Mouse (Mus musculus) heart, embryonic 14.5 days (tissue): ENCODE data around the gene Chd4. TPM values are rescaled to one million over a fixed set of nuclear protein-coding genes. Genes with fewer than 3 reads are reported as not detected.

Experiments used
- ATAC-seq: fragments of 200-750 bp; cut with Nextera tagmentation; 2 replicates; pipeline ENCODE4 v1.8.0; 2017; ENCODE audit warnings: low read depth, moderate TSS enrichment; ENCODE audit not compliant: insufficient number of reproducible peaks, insufficient read depth, low FRiP score
- H3K27ac ChIP-seq, 2 experiments: fragments of 200-500 bp in 1 of 2; fragments of 300-500 bp in 1 of 2; sonication (generic) in 1 of 2; replicated peaks in 1 of 2; 2 replicates each; pipeline ENCODE4 v1.5.1; 2012 to 2014; ENCODE audit warnings: low read depth in 2 of 2, low read length in 2 of 2, control low read depth in 1 of 2, mild to moderate bottlenecking in 1 of 2, mixed read lengths in 1 of 2; ENCODE audit not compliant: control insufficient read depth in 1 of 2, insufficient read depth in 1 of 2
- H3K27me3 ChIP-seq: fragments of 300-500 bp; sonication (generic); 2 replicates; pipeline ENCODE4 v1.6.1; 2014; ENCODE audit warnings: mild to moderate bottlenecking, low read length, control low read depth; ENCODE audit not compliant: control insufficient read depth, insufficient read depth
- H3K36me3 ChIP-seq: fragments of 300-500 bp; sonication (generic); 2 replicates; pipeline ENCODE4 v1.6.1; 2014; ENCODE audit warnings: mild to moderate bottlenecking, control low read depth, low read length, mixed read lengths; ENCODE audit not compliant: control insufficient read depth, insufficient read depth
- H3K4me1 ChIP-seq, 2 experiments: fragments of 200-500 bp in 1 of 2; fragments of 300-500 bp in 1 of 2; sonication (generic) in 1 of 2; 2 replicates each; pipeline ENCODE4 v1.6.1; 2012 to 2014; ENCODE audit warnings: low read length in 2 of 2, control low read depth in 1 of 2, mixed read lengths in 1 of 2; ENCODE audit not compliant: control insufficient read depth in 2 of 2, insufficient read depth in 2 of 2
- H3K4me2 ChIP-seq: fragments of 300-500 bp; sonication (generic); 2 replicates; pipeline ENCODE4 v1.6.1; 2014; ENCODE audit warnings: mild to moderate bottlenecking, low read length
- H3K4me3 ChIP-seq, 2 experiments: fragments of 200-500 bp in 1 of 2; fragments of 300-500 bp in 1 of 2; sonication (generic) in 1 of 2; 2 replicates each; pipeline ENCODE4 v1.5.1; 2012 to 2014; ENCODE audit warnings: low read length in 2 of 2, mild to moderate bottlenecking in 2 of 2, control low read depth in 1 of 2, low read depth in 1 of 2, moderate library complexity in 1 of 2; ENCODE audit not compliant: control insufficient read depth in 1 of 2, insufficient read depth in 1 of 2
- H3K9ac ChIP-seq: fragments of 300-500 bp; sonication (generic); 2 replicates; pipeline ENCODE4 v1.6.1; 2014; ENCODE audit warnings: mild to moderate bottlenecking, low read length
- H3K9me3 ChIP-seq: fragments of 300-500 bp; sonication (generic); 2 replicates; pipeline ENCODE4 v1.6.1; 2016; ENCODE audit warnings: low read length, control low read depth; ENCODE audit not compliant: control insufficient read depth
- WGBS: fragments of 180-500 bp; shearing (Covaris S2); extraction: QIAGEN DNeasy Blood & Tissue Kit; methylation state at CpG from one replicate; pipeline ENCODE4 v1.1.7; 2014; 5-methylcytosine and 5-hydroxymethylcytosine counted together
- polyA plus RNA-seq: library from polyadenylated mRNA; unstranded; fragments of >200 nt; fragmentation: Nextera tagmentation; extraction: Ambion mirVana; gene quantifications from 2 replicates; pipeline ENCODE4 v1.2.1, GENCODE M21; 2014

Gene Chd4
- polyA plus RNA-seq, 1 experiment from 2014 or later, result 67.4 TPM

GRCm38 (mm10) chr6:125101444-125101843 is 5.7 kb downstream of the Chd4 start:
- Histone ChIP-seq H3K36me3 (peaks cover 85% of the 10 kb centered on the region), H3K9me3 (no peaks in the 10 kb centered on the region), H3K9ac (no peak overlapping the region), H3K4me3 (no peak overlapping the region), H3K4me2 (no peak overlapping the region), H3K4me1 (peaks cover 19 to 33% of the 10 kb centered on the region in 2 experiments), H3K27ac (no peak overlapping the region), H3K27me3 (no peaks in the 10 kb centered on the region)
- no peak for ATAC-seq
- 68% methylated on average over 9 of the region's 9 CpGs for WGBS

- no peak overlapping the region for H3K4me3 ChIP-seq
- peaks cover 100% of the 10 kb centered on the region for H3K36me3 ChIP-seq
- no peak overlapping the region for H3K4me2 ChIP-seq
- H3K27ac ChIP-seq, result no peak overlapping the region
- H3K9ac ChIP-seq, result no peak overlapping the region
- H3K27me3 ChIP-seq, result no peaks in the 10 kb centered on the region
- ATAC-seq, result no peak; the same call in 1 of the 2 replicates
- WGBS, result 35% methylated on average over 4 of the region's 4 CpGs
- peaks cover 6 to 14% of the 10 kb centered on the region in 2 experiments for H3K4me1 ChIP-seq
- no peaks in the 10 kb centered on the region for H3K9me3 ChIP-seq
Measured at GRCm38 (mm10) chr6:125104223-125104622, 8.4 kb downstream of the Chd4 start.

GRCm38 (mm10) chr6:125107705-125108104 is 11.9 kb downstream of the Chd4 start:
- Histone ChIP-seq H3K36me3 (peaks cover 100% of the 10 kb centered on the region), H3K9me3 (no peaks in the 10 kb centered on the region), H3K4me3 (no peak overlapping the region), H3K9ac (no peak overlapping the region), H3K4me1 (0 out of 4 replicates have a peak, but pooled peaks cover 0 to 3% of the 10 kb centered on the region in 2 experiments), H3K4me2 (no peak overlapping the region), H3K27ac (no peak overlapping the region), H3K27me3 (no peaks in the 10 kb centered on the region)
- no peak for ATAC-seq
- WGBS, result 93% methylated on average over 2 of the region's 2 CpGs

GRCm38 (mm10) chr6:125109371-125109770 is 13.6 kb downstream of the Chd4 start:
- Histone ChIP-seq H3K4me3 (no peak overlapping the region), H3K9me3 (no peaks in the 10 kb centered on the region), H3K4me1 (no peaks in the 10 kb centered on the region), H3K27ac (no peak overlapping the region), H3K27me3 (no peaks in the 10 kb centered on the region), H3K9ac (no peak overlapping the region), H3K36me3 (peaks cover 100% of the 10 kb centered on the region), H3K4me2 (no peak overlapping the region)
- ATAC-seq, result no peak
- WGBS, result 85% methylated on average over 14 of the region's 14 CpGs

GRCm38 (mm10) chr6:125110927-125111326 is 15.1 kb downstream of the Chd4 start:
- WGBS, result 93% methylated on average over 7 of the region's 7 CpGs
- Histone ChIP-seq H3K4me2 (no peak overlapping the region), H3K27ac (no peak overlapping the region), H3K9ac (no peak overlapping the region), H3K36me3 (peaks cover 99% of the 10 kb centered on the region), H3K9me3 (no peaks in the 10 kb centered on the region), H3K27me3 (no peaks in the 10 kb centered on the region), H3K4me1 (no peaks in the 10 kb centered on the region), H3K4me3 (no peak overlapping the region)
- no peak for ATAC-seq

- Histone ChIP-seq H3K9me3 (no peaks in the 10 kb centered on the region), H3K4me1 (no peaks in the 10 kb centered on the region), H3K4me3 (no peak overlapping the region), H3K36me3 (peaks cover 99% of the 10 kb centered on the region), H3K27me3 (no peaks in the 10 kb centered on the region), H3K4me2 (no peak overlapping the region), H3K9ac (no peak overlapping the region), H3K27ac (no peak overlapping the region)
- ATAC-seq, result no peak
- 89% methylated on average over 11 of the region's 11 CpGs for WGBS
Measured at GRCm38 (mm10) chr6:125112553-125112952, 16.8 kb downstream of the Chd4 start.

- H3K9ac ChIP-seq, result no peak overlapping the region
- H3K9me3 ChIP-seq, result no peaks in the 10 kb centered on the region
- H3K27me3 ChIP-seq, result no peaks in the 10 kb centered on the region
- no peaks in the 10 kb centered on the region for H3K4me1 ChIP-seq
- no peak for ATAC-seq
- no peak overlapping the region for H3K4me2 ChIP-seq
- peaks cover 99% of the 10 kb centered on the region for H3K36me3 ChIP-seq
- H3K27ac ChIP-seq, result no peak overlapping the region
- H3K4me3 ChIP-seq, result no peak overlapping the region
- WGBS, result 90% methylated on average over 8 of the region's 8 CpGs
Measured at GRCm38 (mm10) chr6:125119387-125119786, 23.6 kb downstream of the Chd4 start.

GRCm38 (mm10) chr6:125128724-125129123 is 32.9 kb downstream of the Chd4 start:
- no peak overlapping the region for H3K9ac ChIP-seq
- WGBS, result 87% methylated on average over 12 of the region's 12 CpGs
- peaks cover 0 to 12% of the 10 kb centered on the region in 2 experiments; a peak in 1 of 4 replicates for H3K4me1 ChIP-seq
- no peak for ATAC-seq
- peaks cover 74% of the 10 kb centered on the region for H3K36me3 ChIP-seq
- H3K9me3 ChIP-seq, result no peaks in the 10 kb centered on the region
- no peak overlapping the region for H3K4me2 ChIP-seq
- no peak overlapping the region for H3K4me3 ChIP-seq
- H3K27ac ChIP-seq, result no peak overlapping the region
- H3K27me3 ChIP-seq, result no peaks in the 10 kb centered on the region
